22 mouse cellular contexts compared by ENCODE assay signal in genomic region chr10:109115013-109115627, GRCm38 (mm10).
DNase-seq lines count a peak whose midpoint lies in the region; ATAC-seq and TF ChIP-seq lines count a peak whose summit lies in the region.
"Had no signal": no experiment of that assay in that cellular context is flagged by ENCODE, and none has a peak within 500 bp of the region (broad histone marks: within the 10 kb centered on the region; RNA-seq: fewer than 3 reads in every experiment).

No protein-coding gene starts in this region.

- H3K4me3 ChIP-seq in CH12.LX (replicated peaks in 1 of 3; ENCODE audit: low read depth in 2 of 3, low read length in 2 of 3, poor library complexity in 1 of 3): no peak overlapping the region

- peak overlapping the region; percentile 29; the same call in 1 of the 2 replicates for H3K4me2 ChIP-seq in CH12.LX (ENCODE audit: insufficient read depth, low read depth, poor library complexity, severe bottlenecking)

- ATAC-seq in frontal cortex, adult (ENCODE audit: low TSS enrichment): 0 out of 2 replicates have a peak, but pooled peaks have one; percentile 22
- ATAC-seq: activated CD4-positive, CD25-positive, alpha-beta regulatory T cell, adult 4 months; CD4-positive, CD25-positive, alpha-beta regulatory T cell, adult 4 months; Patski had no signal

- dilution Hi-C loops in CH12.LX (cut with MboI; ENCODE audit: extremely low pct_ligation_motif_present, extremely low pct_unique_long_range_greater_than_20kb, low sequenced_read_pairs): no loop called here

- H3K36me3 ChIP-seq in CH12.LX (replicated peaks in 1 of 2; ENCODE audit: control insufficient read depth in 1 of 2, insufficient read depth in 1 of 2, low read length in 1 of 2): no peaks in the 10 kb centered on the region
- H3K36me3 ChIP-seq: G1E had no signal

- H3K27me3 ChIP-seq in CH12.LX (replicated peaks): no peaks in the 10 kb centered on the region

- H3K4me1 ChIP-seq in CH12.LX (ENCODE audit: control insufficient read depth in 1 of 2, insufficient read depth in 2 of 2): peaks cover 0 to 40% of the 10 kb centered on the region in 2 experiments; a peak in 2 of 4 replicates

- no peak for TF ChIP-seq CTCF in CH12.LX (conservative IDR thresholded peaks at IDR 0.05 in 1 of 2, IDR thresholded peaks at IDR 0.05 in 1 of 2; ENCODE audit: low read depth in 2 of 2, low read length in 2 of 2)

- no peak overlapping the region for H3K9ac ChIP-seq in CH12.LX (ENCODE audit: insufficient read depth, low read depth)

- peak overlapping the region; percentile 48; the same call in 1 of the 2 replicates for H3K27ac ChIP-seq in CH12.LX (ENCODE audit: insufficient read depth, low read depth)

- TF ChIP-seq EP300 in CH12.LX (IDR thresholded peaks at IDR 0.05; ENCODE audit: low read length): peak; percentile 80

- TF ChIP-seq POLR2A in CH12.LX (IDR thresholded peaks at IDR 0.05; ENCODE audit: low read depth, low read length): peak; percentile 19; the same call in 1 of the 2 replicates

- in situ Hi-C loops in CH12.LX (cut with MboI; ENCODE audit: low pct_ligation_motif_present, low pct_unique_long_range_greater_than_20kb, low sequenced_read_pairs): no loop called here

- no peaks in the 10 kb centered on the region for H3K9me3 ChIP-seq in CH12.LX (replicated peaks; ENCODE audit: low read length)
- H3K9me3 ChIP-seq: G1E had no signal

- DNase-seq in frontal cortex, postnatal 36 days (ENCODE audit: low spot score in 2 of 2): no peak
- DNase-seq in CH12.LX (ENCODE audit: extremely low read depth): peak; percentile 61
- DNase-seq in brain, adult 2 months (ENCODE audit: low read depth, low spot score): peak; percentile 24
- DNase-seq in kidney, adult 8-10 months: no peak
- DNase-seq in neural tube, embryonic 10.5 days (ENCODE audit: extremely low spot score, low spot score): no peak
- DNase-seq: adrenal gland, adult 2 months; adrenal gland, adult 8-10 months; adrenal gland, postnatal 10 days; adrenal gland, postnatal 14 days; adrenal gland, postnatal 25 days; adrenal gland, postnatal 36 days; B cell, adult 2 months; cerebellum, adult 11 months; cerebellum, adult 11-12 months; cerebellum, adult 18-20 months; cerebellum, adult 2 months; cerebellum, adult 8-10 months had no signal

- H3K79me2 ChIP-seq in CH12.LX (replicated peaks; ENCODE audit: control insufficient read depth, extremely low read depth, insufficient read depth, poor library complexity, severe bottlenecking): no peaks in the 10 kb centered on the region

- TF ChIP-seq RAD21 in CH12.LX (IDR thresholded peaks at IDR 0.05; ENCODE audit: low read depth, low read length): no peak; the same call in 1 of the 2 replicates

TF ChIP-seq in CH12.LX, 34 proteins besides CTCF, POLR2A, EP300 and RAD21:
- TF ChIP-seq TBP (conservative IDR thresholded peaks at IDR 0.05; ENCODE audit: low read depth, low read length) (0 out of 2 replicates have a peak, but pooled peaks have one; percentile 39), JUN (IDR thresholded peaks at IDR 0.05; ENCODE audit: insufficient read depth, low read depth, low read length) (peak; percentile 57), BHLHE40 (IDR thresholded peaks at IDR 0.05; ENCODE audit: low read depth, low read length) (peak; percentile 43), CHD1 (IDR thresholded peaks at IDR 0.05; ENCODE audit: low read depth, low read length) (no peak), GABPA (IDR thresholded peaks at IDR 0.05; ENCODE audit: insufficient replicate concordance, low read depth, low read length) (no peak), IRF4 (IDR thresholded peaks at IDR 0.05; ENCODE audit: low read depth, low read length) (peak; percentile 86), MAX (IDR thresholded peaks at IDR 0.05; ENCODE audit: low read length) (peak; percentile 59), CHD2 (IDR thresholded peaks at IDR 0.05; ENCODE audit: low read length) (no peak), PAX5 (IDR thresholded peaks at IDR 0.05; ENCODE audit: low read length) (no peak), JUND (conservative IDR thresholded peaks at IDR 0.05; ENCODE audit: low read depth, low read length) (peak; percentile 81), ZMIZ1 (IDR thresholded peaks at IDR 0.05; ENCODE audit: low read depth, low read length) (no peak), MEF2A (IDR thresholded peaks at IDR 0.05; ENCODE audit: borderline replicate concordance, low read depth, low read length) (peak; percentile 32; the same call in 1 of the 2 replicates), E2F4 (IDR thresholded peaks at IDR 0.05; ENCODE audit: insufficient replicate concordance, low read depth, low read length) (no peak), RCOR1 (conservative IDR thresholded peaks at IDR 0.05; ENCODE audit: low read depth, low read length) (no peak), MYC (IDR thresholded peaks at IDR 0.05; ENCODE audit: low read depth, low read length) (peak; percentile 70; the same call in 1 of the 2 replicates)
TF ChIP-seq in CH12.LX: peak in this region for 8.

Comparison
In these comparisons a context has a peak if more than half of its experiments do, and no peak if none do; other contexts are left out.
1. DNase-seq: peak in CH12.LX (single experiment) and brain, adult 2 months (single experiment); none in frontal cortex, postnatal 36 days (0 of 2), kidney, adult 8-10 months (0 of 2) and neural tube, embryonic 10.5 days (single experiment).